Mouse (Mus musculus): ENCODE data around the gene Herc3.
"Not testable (repeated sequence)": the region's sequence is repeated elsewhere in the genome, so short reads cannot be mapped to it uniquely, and the experiment has no call there.

DNA sequence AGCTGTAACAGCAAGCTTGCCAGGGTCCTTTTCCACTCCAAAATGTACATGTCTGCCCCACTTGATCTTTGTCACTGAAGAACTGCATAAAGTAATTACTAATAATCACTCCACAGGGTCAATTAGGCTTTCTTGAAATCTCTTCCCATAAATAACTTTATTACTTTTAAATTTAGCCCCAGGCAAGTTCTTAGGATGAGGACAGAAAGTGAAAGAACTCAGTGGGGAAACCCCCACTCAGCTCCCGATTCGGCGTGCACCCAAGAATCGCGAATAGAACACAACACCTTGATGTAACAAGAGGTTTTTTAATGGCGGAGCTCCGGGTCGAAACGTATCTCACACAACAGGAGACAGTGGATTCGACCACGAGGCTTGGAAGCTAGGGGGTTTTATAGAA lies 14.2 kb upstream of the Herc3 start:
- TF ChIP-seq POLR2A (IDR thresholded peaks at IDR 0.05; ENCODE audit: control insufficient read depth, extremely low read depth, insufficient read depth, low read length, poor library complexity); CTCF (IDR thresholded peaks at IDR 0.05; ENCODE audit: borderline replicate concordance, control insufficient read depth, extremely low read depth, insufficient read depth, low read length, poor library complexity): not testable (repeated sequence)

Measured in thymus, adult 2 months (tissue).